11 mouse cellular contexts compared by ENCODE assay signal in genomic region chr16:29399079-29399478, GRCm38 (mm10). TPM values are rescaled to one million over a fixed set of nuclear protein-coding genes. Genes with fewer than 3 reads are reported as not detected.
A peak's percentile ranks its signal among the peaks of the same experiment; 100 is the strongest.
DNase-seq lines count a peak whose midpoint lies in the region.
"Had no signal": no experiment of that assay in that cellular context is flagged by ENCODE, and none has a peak within 500 bp of the region (broad histone marks: within the 10 kb centered on the region; RNA-seq: fewer than 3 reads in every experiment).

No protein-coding gene starts in this region.

- peak; percentile 67 for DNase-seq in gastrocnemius, adult 18-20 months (ENCODE audit: low spot score)
- no peak for DNase-seq in gastrocnemius, postnatal 4 days (ENCODE audit: low spot score in 2 of 2)
- DNase-seq in ovary, postnatal 36 days (ENCODE audit: low spot score) = peak; percentile 7
- no peak for DNase-seq in ovary, postnatal 10 days (ENCODE audit: low spot score)
- peak; percentile 86 to 90 for DNase-seq in cerebellum, postnatal 14 days
- peak; percentile 47 for DNase-seq in skeletal muscle tissue, adult 2 months (ENCODE audit: low read depth, low spot score)
- no peak for DNase-seq in left cerebral cortex, adult 11 months (ENCODE audit: low spot score)
- no peak for DNase-seq in heart, postnatal 4 days
- DNase-seq: kidney, adult 2 months; right cerebral cortex, postnatal 14 days had no signal

RNA-seq across cellular contexts. Expression of gene Atp13a5, which starts 20.5 kb away (rescaled TPM):
- total RNA-seq in gastrocnemius, adult 18-20 months (2021) = 1 to 10 TPM; 6.9 to 7.9 TPM
- total RNA-seq in gastrocnemius, postnatal 4 days (2021) = 1 to 10 TPM; 1.9 to 2.4 TPM
- not detected for total RNA-seq in heart, postnatal 4 days (2021)
- total RNA-seq: heart, adult 8-10 months had no signal

Comparison
In these comparisons a context has a peak if more than half of its experiments do, and no peak if none do; other contexts are left out.
1. DNase-seq: peak in gastrocnemius, adult 18-20 months (single experiment), ovary, postnatal 36 days (single experiment), cerebellum, postnatal 14 days (2 of 2) and skeletal muscle tissue, adult 2 months (single experiment); none in gastrocnemius, postnatal 4 days (0 of 2), ovary, postnatal 10 days (single experiment), left cerebral cortex, adult 11 months (single experiment) and heart, postnatal 4 days (single experiment).